ENCODE assay signal across 21 mouse cellular contexts in the genomic region with DNA sequence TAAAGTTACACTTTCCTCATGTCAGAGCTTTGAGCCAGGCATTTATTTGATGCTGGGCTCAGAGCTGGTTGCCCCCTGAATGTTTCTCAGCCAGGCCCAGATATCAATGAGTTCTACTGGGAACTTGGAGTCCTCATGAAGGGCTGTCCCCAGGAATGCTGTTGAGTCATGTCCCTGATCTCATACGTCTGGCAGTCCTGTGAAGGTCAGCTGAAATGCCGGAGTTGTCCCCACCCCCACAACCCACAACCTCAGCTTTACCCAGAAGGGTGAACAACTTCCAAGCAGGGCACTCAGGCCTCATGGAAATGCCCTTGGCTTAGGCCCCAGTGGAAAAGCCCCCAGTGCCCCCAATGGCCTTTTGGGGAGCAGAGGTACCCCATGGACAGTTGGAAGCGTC. TPM values are rescaled to one million over a fixed set of nuclear protein-coding genes. Genes with fewer than 3 reads are reported as not detected.
A peak's percentile ranks its signal among the peaks of the same experiment; 100 is the strongest.
DNase-seq lines count a peak whose midpoint lies in the region; ATAC-seq and TF ChIP-seq lines count a peak whose summit lies in the region.
"Had no signal": no experiment of that assay in that cellular context is flagged by ENCODE, and none has a peak within 500 bp of the region (broad histone marks: within the 10 kb centered on the region; RNA-seq: fewer than 3 reads in every experiment).

No protein-coding gene starts in this region.

- no peaks in the 10 kb centered on the region for H3K36me3 ChIP-seq in heart, embryonic 10.5 days
- no peaks in the 10 kb centered on the region for H3K36me3 ChIP-seq in hindbrain, postnatal 0 days (ENCODE audit: insufficient read depth, low read length)
- H3K36me3 ChIP-seq: hindbrain, embryonic 15.5 days; liver, embryonic 12.5 days; midbrain, embryonic 10.5 days had no signal

- H3K4me3 ChIP-seq in heart, embryonic 10.5 days, result no peak overlapping the region
- H3K4me3 ChIP-seq in hindbrain, postnatal 0 days (ENCODE audit: low read length), result no peak overlapping the region
- H3K4me3 ChIP-seq: hindbrain, embryonic 15.5 days; left cerebral cortex, adult 2 months; liver, embryonic 12.5 days; midbrain, embryonic 10.5 days had no signal

- TF ChIP-seq CTCF in hindbrain, postnatal 0 days (IDR thresholded peaks at IDR 0.05; ENCODE audit: low read depth), result no peak

- no peak overlapping the region for H3K4me2 ChIP-seq in hindbrain, postnatal 0 days (ENCODE audit: low read depth, low read length)
- H3K4me2 ChIP-seq: hindbrain, embryonic 15.5 days; liver, embryonic 12.5 days; lung, embryonic 14.5 days had no signal

- 53% methylated on average over 3 of the region's 3 CpGs for WGBS in heart, embryonic 10.5 days
- 76% methylated on average over 3 of the region's 3 CpGs for WGBS in hindbrain, postnatal 0 days

- peak; percentile 36 to 43 for DNase-seq in heart, adult 18-20 months
- no peak for DNase-seq in heart, embryonic 10.5 days (ENCODE audit: low spot score)
- DNase-seq in Muller cell, postnatal 12 days (ENCODE audit: inconsistent ontology term), result peak; percentile 91
- peak; percentile 55 for DNase-seq in adrenal gland, postnatal 25 days
- DNase-seq in heart, postnatal 14 days, result peak; percentile 25 to 34
- DNase-seq in thymus, postnatal 10 days (ENCODE audit: low spot score in 2 of 2), result no peak
- DNase-seq in left cerebral cortex, adult 9 months (ENCODE audit: low spot score in 2 of 2), result no peak
- no peak for DNase-seq in hindbrain, postnatal 0 days (ENCODE audit: low spot score)
- DNase-seq: cerebellum, adult 8-10 months; kidney, postnatal 36 days; lung, embryonic 14.5 days; retina, postnatal 1 day; right cerebral cortex, postnatal 4 days; thymus, postnatal 14 days had no signal

- intact Hi-C loops in heart, postnatal 14 days (cut with DNase I), result no loop called here

- no peak overlapping the region; the same call in 1 of the 2 replicates for H3K27ac ChIP-seq in heart, embryonic 10.5 days
- no peak overlapping the region for H3K27ac ChIP-seq in hindbrain, postnatal 0 days
- H3K27ac ChIP-seq: hindbrain, embryonic 15.5 days; left cerebral cortex, adult 2 months; liver, embryonic 12.5 days; macrophage had no signal

- H3K27me3 ChIP-seq in heart, embryonic 10.5 days (ENCODE audit: insufficient read depth, poor library complexity, severe bottlenecking), result peaks cover 22% of the 10 kb centered on the region; the same call in 1 of the 2 replicates
- H3K27me3 ChIP-seq in hindbrain, postnatal 0 days (ENCODE audit: insufficient read depth, low read length), result no peaks in the 10 kb centered on the region
- H3K27me3 ChIP-seq: hindbrain, embryonic 15.5 days; liver, embryonic 12.5 days had no signal

- no peak for ATAC-seq in hindbrain, postnatal 0 days
- ATAC-seq: forebrain, embryonic 16.5 days; intestine, embryonic 16.5 days; liver, embryonic 12.5 days had no signal

- no peaks in the 10 kb centered on the region for H3K9me3 ChIP-seq in heart, embryonic 10.5 days
- H3K9me3 ChIP-seq in hindbrain, postnatal 0 days (ENCODE audit: low read length), result no peaks in the 10 kb centered on the region
- H3K9me3 ChIP-seq: hindbrain, embryonic 15.5 days; liver, embryonic 12.5 days had no signal

- H3K4me1 ChIP-seq in heart, embryonic 10.5 days, result peaks cover 15% of the 10 kb centered on the region
- H3K4me1 ChIP-seq in hindbrain, postnatal 0 days (ENCODE audit: insufficient read depth, low read length), result no peaks in the 10 kb centered on the region

- no peak overlapping the region for H3K9ac ChIP-seq in hindbrain, postnatal 0 days (replicated peaks; ENCODE audit: low read length)
- H3K9ac ChIP-seq: hindbrain, embryonic 15.5 days; liver, embryonic 12.5 days; lung, embryonic 14.5 days had no signal

RNA-seq across cellular contexts. Expression of a gene that starts 57.3 kb away (rescaled TPM):
- total RNA-seq in heart, adult 18-20 months (2021), result 10 to 100 TPM; 37.5 to 38.4 TPM
- polyA plus RNA-seq in heart, embryonic 10.5 days (2016; fragmentation: Nextera tagmentation; extraction: Ambion mirVana), result 61.4 and 91.2 TPM in 2 replicates
- total RNA-seq in adrenal gland, postnatal 25 days (2021), result 50.1 and 52.9 TPM in 2 replicates
- total RNA-seq in heart, postnatal 14 days (2021), result 10 to 100 TPM; 48.1 to 50.7 TPM
- total RNA-seq in hindbrain, postnatal 0 days (2014; rRNA removed), result 42.5 and 44.7 TPM in 2 replicates
- 63.6 and 68.9 TPM in 2 replicates for polyA plus RNA-seq in hindbrain, postnatal 0 days (2015; fragmentation: Nextera tagmentation; extraction: Ambion mirVana)

RNA-seq across cellular contexts. Expression of a gene that starts 57.6 kb away (rescaled TPM):
- total RNA-seq in heart, adult 18-20 months (2021), result 1 to 10 TPM; 1.1 to 1.3 TPM
- 5.0 and 7.8 TPM in 2 replicates for polyA plus RNA-seq in heart, embryonic 10.5 days (2016; fragmentation: Nextera tagmentation; extraction: Ambion mirVana)
- total RNA-seq in adrenal gland, postnatal 25 days (2021), result 5.2 TPM in 2 replicates
- total RNA-seq in heart, postnatal 14 days (2021), result 1 to 10 TPM; 1.1 TPM
- total RNA-seq in hindbrain, postnatal 0 days (2014; rRNA removed), result 43.2 and 48.5 TPM in 2 replicates
- polyA plus RNA-seq in hindbrain, postnatal 0 days (2015; fragmentation: Nextera tagmentation; extraction: Ambion mirVana), result 43.7 and 49.4 TPM in 2 replicates
- polyA plus RNA-seq: macrophage had no signal

Comparison
In these comparisons a context has a peak if more than half of its experiments do, and no peak if none do; other contexts are left out.
1. DNase-seq: peak in heart, adult 18-20 months (2 of 2), Muller cell, postnatal 12 days (single experiment), adrenal gland, postnatal 25 days (single experiment) and heart, postnatal 14 days (2 of 2); none in heart, embryonic 10.5 days (single experiment), thymus, postnatal 10 days (0 of 2), left cerebral cortex, adult 9 months (0 of 2) and hindbrain, postnatal 0 days (single experiment).